Mouse (Mus musculus) ES-Bruce4 (cell line): ENCODE measurements around the gene Rchy1.

ENCODE experiments used
- CTCF ChIP-seq: IDR thresholded peaks from one replicate; pipeline ENCODE4 v1.8.1; 2011; ENCODE audit warnings: low read depth, low read length
- POLR2A ChIP-seq: IDR thresholded peaks from one replicate; pipeline ENCODE4 v1.8.1; 2011; ENCODE audit warnings: low read length; ENCODE audit not compliant: insufficient read depth

DNA sequence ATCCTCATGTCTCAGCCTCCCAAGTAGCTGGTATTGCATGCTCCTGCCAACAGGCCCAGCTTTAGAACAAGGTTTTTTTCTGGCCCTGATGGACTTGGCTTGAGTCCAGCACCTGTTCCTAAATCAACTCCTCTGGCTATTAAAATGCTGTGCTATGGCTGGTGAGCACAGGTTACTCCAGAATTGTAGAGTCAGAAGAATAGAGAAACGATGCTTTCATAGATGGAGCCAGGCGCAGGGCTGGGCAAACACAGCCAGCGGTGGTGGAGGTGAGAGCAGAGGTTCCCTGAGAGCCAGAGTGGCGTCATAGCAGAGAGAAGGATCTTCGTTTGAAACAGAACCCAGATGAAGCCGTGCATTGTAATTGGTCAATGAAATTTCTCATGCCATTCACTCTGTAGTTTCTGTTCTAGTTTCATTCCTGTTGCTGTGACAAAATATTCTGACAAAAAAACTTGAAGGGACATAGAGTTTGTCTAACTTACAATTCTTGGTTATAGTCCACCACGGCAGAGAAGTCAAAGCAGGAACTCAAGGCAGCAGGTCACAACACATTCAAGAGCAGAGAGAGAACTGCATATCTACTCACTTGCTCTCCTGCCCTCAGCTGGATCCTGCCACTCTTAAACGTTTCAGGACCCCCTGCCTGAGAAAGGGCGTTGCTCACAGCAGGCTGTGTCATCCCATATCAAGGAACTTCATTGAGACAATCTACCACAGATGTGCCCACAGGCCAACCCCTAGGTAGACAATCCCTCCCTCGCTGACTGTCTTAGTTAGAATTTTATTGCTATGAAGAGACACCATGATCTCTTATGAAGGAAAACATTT is 13.9 kb upstream of the Rchy1 start:
- TF ChIP-seq POLR2A: no peak
- no peak for TF ChIP-seq CTCF
